Mouse (Mus musculus): ENCODE measurements at regions not wholly inside any gene's neighbourhood (a gene's known extent, or its start where the extent isn't known, plus 50 kb on each side); places are given as distances from the start of the nearest gene placed in this dataset.
"Not testable (repeated sequence)": the region's sequence is repeated elsewhere in the genome, so short reads cannot be mapped to it uniquely, and the experiment has no call there.

GRCm38 (mm10) chr17:14116223-14116622 is 56.9 kb upstream of the Gm7358 start:
- Histone ChIP-seq H3K4me2 (no peak overlapping the region), H3K27ac (ENCODE audit: low read depth, low read length) (no peak overlapping the region), H3K9ac (ENCODE audit: low read length) (no peak overlapping the region), H3K27me3 (ENCODE audit: control insufficient read depth, insufficient read depth, low read length) (no peaks in the 10 kb centered on the region), H3K4me3 (ENCODE audit: low read depth, low read length) (no peak overlapping the region), H3K9me3 (ENCODE audit: control insufficient read depth, low read length) (no peaks in the 10 kb centered on the region), H3K36me3 (ENCODE audit: control insufficient read depth, insufficient read depth, low read length) (no peaks in the 10 kb centered on the region), H3K4me1 (ENCODE audit: control insufficient read depth, insufficient read depth, low read length) (no peaks in the 10 kb centered on the region)
- DNase-seq (ENCODE audit: low spot score, missing footprints) (peak; percentile 26), ATAC-seq (ENCODE audit: low FRiP score) (no peak)
- WGBS, result 90% methylated on average over 2 of the region's 2 CpGs

DNA sequence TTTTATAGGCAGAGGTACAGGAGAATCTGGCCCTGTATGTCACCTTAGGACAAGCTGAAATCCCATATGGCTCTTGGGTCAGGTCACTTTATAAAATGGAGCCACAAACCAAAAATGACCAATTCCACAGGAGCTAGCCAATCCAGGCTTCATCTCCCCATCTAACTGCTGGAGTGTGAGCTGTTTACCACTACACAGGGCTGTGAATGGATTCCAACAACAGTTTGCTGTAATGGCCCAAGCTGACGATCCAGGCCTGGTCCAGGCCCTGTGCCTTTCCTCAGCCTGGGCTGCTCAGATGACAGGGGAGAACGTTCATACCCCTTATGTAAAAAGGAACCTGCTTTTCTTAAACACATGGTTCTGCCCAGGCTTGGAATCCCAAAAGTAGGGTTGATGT is 55.5 kb upstream of the Gm7358 start:
- WGBS, result 83% methylated on average over 2 of the region's 2 CpGs
- ATAC-seq (ENCODE audit: low FRiP score) (no peak), DNase-seq (ENCODE audit: low spot score, missing footprints) (peak; percentile 19)
- Histone ChIP-seq H3K27me3 (ENCODE audit: control insufficient read depth, insufficient read depth, low read length) (no peaks in the 10 kb centered on the region), H3K9ac (ENCODE audit: low read length) (no peak overlapping the region), H3K4me2 (no peak overlapping the region), H3K27ac (ENCODE audit: low read depth, low read length) (no peak overlapping the region), H3K9me3 (ENCODE audit: control insufficient read depth, low read length) (no peaks in the 10 kb centered on the region), H3K4me1 (ENCODE audit: control insufficient read depth, insufficient read depth, low read length) (no peaks in the 10 kb centered on the region), H3K36me3 (ENCODE audit: control insufficient read depth, insufficient read depth, low read length) (no peaks in the 10 kb centered on the region), H3K4me3 (ENCODE audit: low read depth, low read length) (no peak overlapping the region)

GRCm38 (mm10) chr17:14111692-14112091 is 52.4 kb upstream of the Gm7358 start:
- not testable (repeated sequence) for H3K27ac ChIP-seq (ENCODE audit: low read depth, low read length); H3K4me2 ChIP-seq; ATAC-seq (ENCODE audit: low FRiP score); H3K9ac ChIP-seq (ENCODE audit: low read length); DNase-seq (ENCODE audit: low spot score, missing footprints); H3K36me3 ChIP-seq (ENCODE audit: control insufficient read depth, insufficient read depth, low read length); H3K4me3 ChIP-seq (ENCODE audit: low read depth, low read length); H3K9me3 ChIP-seq (ENCODE audit: control insufficient read depth, low read length); H3K4me1 ChIP-seq (ENCODE audit: control insufficient read depth, insufficient read depth, low read length); H3K27me3 ChIP-seq (ENCODE audit: control insufficient read depth, insufficient read depth, low read length)
- WGBS, result 29% methylated on average over 1 of the region's 1 CpGs

All from midbrain, embryonic 11.5 days (tissue).